23 mouse cellular contexts compared by ENCODE assay signal in the genomic region with DNA sequence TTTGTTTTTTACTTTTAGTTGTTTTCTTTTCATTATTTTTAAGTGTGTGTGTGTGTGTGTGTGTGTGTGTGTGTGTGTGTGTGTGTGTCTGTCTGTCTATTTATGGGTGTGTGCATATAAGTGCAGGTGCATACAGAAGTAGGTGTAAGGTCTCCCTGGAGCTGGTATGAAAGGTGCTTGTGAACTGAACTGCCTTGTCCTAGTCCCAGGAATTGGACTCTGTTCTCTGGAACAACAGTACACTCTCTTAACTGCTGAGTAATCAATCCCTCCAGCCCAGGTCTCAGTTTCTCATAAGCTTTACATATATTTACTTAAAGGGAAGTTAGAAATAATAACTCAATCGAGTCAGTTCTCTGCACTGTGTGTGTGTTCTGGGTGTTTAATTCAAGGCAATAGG.
"Had no signal": no experiment of that assay in that cellular context is flagged by ENCODE, and none has a peak within 500 bp of the region (broad histone marks: within the 10 kb centered on the region; RNA-seq: fewer than 3 reads in every experiment).

No protein-coding gene starts in this region.

- DNase-seq: forebrain, postnatal 0 days; gastrocnemius, postnatal 14 days; gastrocnemius, postnatal 36 days; heart, adult 11 months; heart, adult 2 months; heart, postnatal 10 days; heart, postnatal 4 days; kidney, adult 18-20 months; kidney, postnatal 10 days; kidney, postnatal 25 days; layer of hippocampus, adult 9-11 months; layer of hippocampus, postnatal 36 days had no signal

- H3K27ac ChIP-seq: heart, adult 2 months; heart, embryonic 10.5 days; hindbrain, embryonic 10.5 days; hindbrain, embryonic 12.5 days; hindbrain, embryonic 14.5 days; limb, embryonic 10.5 days; limb, embryonic 12.5 days; liver, embryonic 14.5 days had no signal

- H3K9ac ChIP-seq: forebrain, postnatal 0 days; heart, embryonic 12.5 days; hindbrain, embryonic 12.5 days; hindbrain, embryonic 14.5 days; limb, embryonic 12.5 days; liver, embryonic 14.5 days had no signal

- ATAC-seq: forebrain, postnatal 0 days; hindbrain, embryonic 16.5 days; inflammation-experienced regulatory T-cells, adult 6 months had no signal

- H3K27me3 ChIP-seq: heart, embryonic 12.5 days; hindbrain, embryonic 12.5 days; limb, embryonic 12.5 days had no signal

- H3K4me2 ChIP-seq: heart, embryonic 12.5 days; hindbrain, embryonic 12.5 days; hindbrain, embryonic 14.5 days; limb, embryonic 12.5 days; liver, embryonic 11.5 days had no signal

- H3K9me3 ChIP-seq: heart, embryonic 10.5 days; heart, embryonic 12.5 days; hindbrain, embryonic 10.5 days; hindbrain, embryonic 12.5 days; limb, embryonic 10.5 days; limb, embryonic 12.5 days had no signal

- H3K36me3 ChIP-seq: hindbrain, embryonic 12.5 days had no signal

- H3K4me3 ChIP-seq: heart, adult 2 months; heart, embryonic 10.5 days; heart, embryonic 12.5 days; hindbrain, embryonic 10.5 days; hindbrain, embryonic 12.5 days; limb, embryonic 10.5 days; limb, embryonic 12.5 days had no signal

- H3K4me1 ChIP-seq: heart, embryonic 10.5 days; heart, embryonic 12.5 days; hindbrain, embryonic 10.5 days; hindbrain, embryonic 12.5 days; limb, embryonic 10.5 days; limb, embryonic 12.5 days had no signal
